Mouse (Mus musculus) layer of hippocampus, postnatal 25 days (tissue): ENCODE data around the gene Nenf. TPM values are rescaled to one million over a fixed set of nuclear protein-coding genes. Genes with fewer than 3 reads are reported as not detected.

Source experiments
- DNase-seq, 2 experiments: peaks; one replicate each; pipeline ENCODE4 v3.0.0; 2022; ENCODE audit warnings: mixed read lengths in 2 of 2, low spot score in 1 of 2; ENCODE audit errors: extremely low spot score in 1 of 2
- total RNA-seq, 2 experiments: library from RNA; stranded (reverse); gene quantifications; 2 replicates each; pipeline ENCODE4 v1.2.3; 2021

The Nenf gene
- 10 to 100 TPM; 64.0 to 69.1 TPM for total RNA-seq

DNA sequence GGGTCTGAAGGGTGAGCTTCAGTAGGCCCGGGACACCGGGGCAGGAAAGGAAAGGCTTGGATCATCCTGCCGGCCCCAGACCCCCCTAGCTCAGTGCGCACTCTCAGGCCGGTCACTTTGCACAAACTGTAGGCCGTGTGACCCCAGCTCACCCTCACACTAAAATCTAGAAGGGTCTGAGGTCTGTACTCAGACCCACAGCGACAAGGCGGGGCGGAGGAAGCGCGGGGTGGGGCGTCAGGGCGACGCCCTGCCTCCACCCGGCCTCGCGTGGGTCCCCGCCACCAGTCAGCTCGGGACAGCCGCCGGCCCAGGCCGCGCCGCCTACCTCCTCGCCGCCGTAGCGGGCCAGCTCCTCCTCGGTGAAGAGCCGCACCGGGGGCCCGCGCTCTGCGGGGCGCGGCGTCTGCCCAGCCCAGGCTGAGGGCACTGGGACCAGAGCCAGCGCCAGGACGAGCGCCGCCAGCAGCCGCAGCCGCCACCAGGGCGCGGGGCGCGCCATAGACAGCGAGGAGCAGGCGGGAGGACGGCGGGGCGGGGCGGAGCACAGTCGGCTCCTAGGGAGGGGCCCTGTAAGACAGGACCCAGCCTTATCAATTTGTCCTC is at the start of gene Nenf:
Gene Nenf (minus strand): TSS at position 604 of the 606 bp plus-strand sequence.
- DNase-seq = peak; percentile 59

DNA sequence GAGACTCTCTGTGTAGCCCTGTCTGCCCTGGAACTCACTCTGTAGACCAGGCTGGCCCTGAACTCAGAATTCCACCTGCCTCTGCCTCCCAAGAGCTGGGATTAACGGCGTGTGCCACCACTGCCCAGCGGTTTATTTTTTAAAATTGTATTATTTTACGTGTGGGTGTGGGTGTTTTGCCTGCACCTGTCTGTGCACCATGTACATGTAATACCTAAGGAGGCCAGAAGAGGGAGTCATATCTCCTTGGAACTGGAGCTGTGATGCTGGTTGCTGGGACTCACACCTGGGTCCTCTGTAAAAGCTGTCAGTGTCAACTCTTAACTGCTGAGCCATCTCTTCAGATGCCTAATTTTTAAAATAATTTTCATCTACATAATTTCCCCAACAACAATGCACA is 46.5 kb upstream of the Nenf start:
- DNase-seq = no peak

- DNase-seq = no peak
Observed at GRCm38 (mm10) chr1:191362412-191362811, 44.4 kb upstream of the Nenf start.

GRCm38 (mm10) chr1:191359478-191359877 is 41.5 kb upstream of the Nenf start:
- DNase-seq = no peak

- DNase-seq = no peak
Observed at GRCm38 (mm10) chr1:191356936-191357335, 38.9 kb upstream of the Nenf start.

- no peak for DNase-seq
Observed at GRCm38 (mm10) chr1:191353836-191354235, 35.8 kb upstream of the Nenf start.

DNA sequence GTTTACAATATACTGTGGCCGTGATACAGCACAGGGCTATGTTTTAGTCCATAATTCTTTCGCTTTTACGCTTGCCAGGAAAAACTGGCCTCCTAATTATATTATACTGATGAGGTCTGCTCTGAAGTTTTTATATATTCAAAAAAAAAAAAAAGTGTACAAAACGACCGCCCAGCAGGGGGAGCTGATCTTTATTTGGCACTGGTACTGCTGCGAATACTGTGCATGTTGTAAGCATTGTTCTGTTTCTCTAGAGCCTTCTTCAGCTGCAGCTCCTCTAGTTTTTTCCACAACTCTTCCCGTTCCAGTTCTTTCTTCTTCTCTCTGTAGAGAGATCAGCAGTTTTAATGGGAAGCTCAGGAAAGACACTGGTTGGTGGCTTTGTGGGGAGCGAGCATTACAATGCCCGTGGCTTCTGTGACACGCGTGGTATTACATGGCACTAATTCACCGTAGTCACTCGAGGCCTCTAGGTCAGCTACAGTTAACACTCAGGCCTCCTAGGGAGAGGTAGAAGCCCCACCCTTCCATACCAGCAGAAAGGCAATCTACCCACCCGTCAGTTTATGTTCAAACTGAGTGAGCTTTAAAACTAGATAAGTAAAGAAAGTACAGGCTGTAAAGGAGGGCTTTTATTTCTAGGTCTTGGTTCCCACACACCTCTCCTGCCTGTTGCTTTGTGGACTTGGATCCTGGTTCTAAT is 34.9 kb upstream of the Nenf start:
- DNase-seq = peak in 1 of 2 experiments; percentile 71

GRCm38 (mm10) chr1:191350355-191350754 is 32.4 kb upstream of the Nenf start:
- DNase-seq = no peak

DNA sequence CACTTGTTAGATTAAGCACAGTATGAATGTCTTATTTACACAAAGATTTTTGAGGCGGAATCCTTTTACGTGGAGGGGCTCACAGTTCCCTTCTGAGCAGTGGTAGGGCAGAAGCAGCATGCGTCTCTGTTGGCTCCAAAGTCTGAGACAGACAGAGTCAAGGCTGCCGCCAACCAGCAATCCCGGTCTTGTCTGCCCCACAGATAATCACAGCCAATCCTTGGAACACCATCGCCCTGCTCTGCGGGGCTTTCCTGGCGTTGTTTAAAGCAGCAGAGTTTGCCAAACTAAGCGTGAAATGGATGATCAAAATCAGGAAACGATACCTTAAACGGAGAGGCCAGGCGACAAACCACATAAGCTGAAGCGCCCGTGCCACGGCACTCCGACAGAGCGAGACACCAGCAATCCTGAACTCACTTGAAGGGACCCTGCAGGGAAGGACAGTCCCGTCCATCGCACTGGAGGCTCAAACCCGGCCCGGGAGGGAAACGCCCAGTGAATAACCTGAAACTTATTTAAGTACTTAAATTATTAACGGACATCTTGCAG is 31.6 kb upstream of the Nenf start:
- DNase-seq = no peak

DNA sequence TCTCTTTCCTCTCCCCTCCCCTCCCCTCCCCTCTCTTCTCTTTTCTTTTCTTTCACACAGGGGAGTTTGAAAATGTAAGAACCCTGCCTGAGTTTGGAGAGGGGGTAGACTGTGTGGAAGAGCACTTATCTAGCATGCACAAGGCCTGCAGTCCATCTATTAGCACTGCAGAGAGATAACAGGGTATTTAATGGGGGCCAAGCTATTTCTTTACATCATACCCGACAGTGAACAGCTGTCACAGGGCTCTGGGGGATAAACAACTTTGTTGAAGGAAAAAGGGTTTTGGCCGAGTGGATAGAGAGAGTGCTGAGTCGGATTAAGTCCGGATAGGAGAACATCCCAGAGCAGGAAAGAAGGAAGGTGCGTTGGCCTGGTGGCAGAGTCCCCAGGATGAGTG is 31.0 kb upstream of the Nenf start:
- no peak for DNase-seq

- no peak for DNase-seq
Observed at GRCm38 (mm10) chr1:191348592-191348991, 30.6 kb upstream of the Nenf start.

GRCm38 (mm10) chr1:191347602-191348001 is 29.6 kb upstream of the Nenf start:
- DNase-seq = no peak

DNA sequence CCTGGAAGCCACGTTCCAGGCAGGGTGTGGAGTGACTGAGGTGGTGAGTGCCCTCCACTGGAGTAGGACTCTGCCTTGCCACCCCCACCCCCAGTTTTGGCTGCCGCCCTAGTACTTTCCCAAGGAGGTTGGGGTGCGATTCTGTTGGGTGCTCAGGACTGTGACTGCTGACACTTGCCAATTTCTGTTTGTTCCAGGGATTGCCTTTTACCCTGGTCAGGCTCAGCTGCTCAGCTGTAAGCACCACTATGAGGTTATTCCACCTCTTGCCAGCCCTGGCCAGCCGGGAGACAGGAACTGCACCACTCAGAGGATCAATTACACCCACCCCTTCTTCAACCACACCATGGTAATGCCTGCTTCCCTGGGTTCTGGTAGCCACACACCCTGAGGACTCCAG is 22.5 kb upstream of the Nenf start:
- no peak for DNase-seq

DNA sequence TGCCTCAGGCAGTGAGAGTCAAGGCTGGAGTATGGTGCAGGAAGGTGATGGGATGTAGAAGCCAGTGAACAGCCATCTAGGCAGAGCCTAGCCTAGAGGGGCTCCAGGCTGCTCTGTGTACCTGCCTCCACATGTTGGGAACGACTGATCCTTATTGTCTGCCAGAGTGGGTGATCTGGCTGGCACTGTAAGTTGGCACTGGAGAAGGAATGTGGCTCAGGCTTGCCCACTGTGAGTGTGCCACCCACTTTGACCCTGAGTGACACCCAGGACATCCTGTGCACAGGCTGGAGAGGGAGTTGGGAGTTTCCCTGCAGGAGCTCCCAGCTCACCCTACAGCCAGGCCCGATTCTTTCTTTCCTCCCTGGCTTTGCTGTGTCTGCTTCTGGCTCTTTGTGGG is 21.9 kb upstream of the Nenf start:
- no peak for DNase-seq

GRCm38 (mm10) chr1:191334500-191334899 is 16.5 kb upstream of the Nenf start:
- no peak for DNase-seq

DNA sequence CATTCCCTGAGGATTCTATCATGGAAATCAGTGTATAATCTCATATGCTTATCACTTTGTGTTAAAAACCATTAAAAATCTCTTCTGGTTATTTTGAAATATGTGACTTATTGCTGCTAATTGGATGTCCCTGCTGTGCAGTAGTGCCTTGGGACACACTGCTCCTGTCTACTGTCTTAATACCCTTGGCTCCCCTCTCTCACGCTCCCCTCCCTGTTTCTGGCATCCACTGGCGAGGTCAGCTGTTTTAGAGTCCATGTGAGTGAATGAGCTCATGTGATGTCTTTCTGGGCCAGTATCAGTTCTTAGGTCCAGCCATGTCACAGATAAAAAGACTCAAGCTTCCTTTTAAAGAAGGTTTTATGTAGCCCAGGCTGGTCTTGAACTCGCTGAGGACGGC is 12.4 kb upstream of the Nenf start:
- DNase-seq = no peak

DNA sequence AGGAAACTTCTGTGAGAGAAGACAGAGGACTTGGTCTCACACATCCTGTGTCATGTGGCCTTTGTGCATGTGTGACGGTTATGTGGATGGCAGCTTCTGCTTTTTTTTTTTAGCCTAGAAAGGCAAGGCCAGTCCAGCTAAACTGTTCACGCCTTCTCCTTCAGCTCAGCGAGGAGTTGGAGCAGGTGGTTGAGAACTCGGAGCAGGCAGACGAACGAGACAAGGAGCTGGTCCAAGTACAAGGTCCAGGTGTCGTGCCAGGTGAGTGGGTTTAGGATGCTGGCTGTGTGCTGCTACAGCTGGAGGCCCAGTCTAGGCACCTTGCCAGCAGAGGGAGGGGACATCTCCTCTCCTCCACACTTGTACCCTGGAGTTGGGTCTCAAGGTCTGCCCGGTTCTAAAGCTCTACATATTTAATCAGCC is 10.0 kb upstream of the Nenf start:
- no peak for DNase-seq

DNA sequence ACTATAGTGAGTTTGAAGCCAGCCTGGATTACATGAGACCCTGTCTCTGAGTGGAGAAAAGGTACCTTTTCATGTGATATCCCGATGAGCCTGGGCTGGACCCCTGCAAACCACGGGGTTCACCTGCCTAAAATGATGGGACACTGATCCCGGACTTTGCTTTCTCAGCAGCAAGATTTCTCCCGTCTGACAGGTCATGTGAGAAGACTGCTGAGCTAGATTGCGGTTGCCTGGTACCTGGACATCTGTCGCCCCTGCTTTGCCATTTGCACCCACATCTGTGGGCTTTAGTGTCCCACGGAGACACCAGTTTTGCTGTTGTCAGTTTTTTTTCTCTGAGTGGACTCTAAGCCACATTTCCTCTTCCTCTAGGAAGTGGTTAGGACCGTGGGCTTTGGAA is 9.3 kb upstream of the Nenf start:
- DNase-seq = no peak

DNA sequence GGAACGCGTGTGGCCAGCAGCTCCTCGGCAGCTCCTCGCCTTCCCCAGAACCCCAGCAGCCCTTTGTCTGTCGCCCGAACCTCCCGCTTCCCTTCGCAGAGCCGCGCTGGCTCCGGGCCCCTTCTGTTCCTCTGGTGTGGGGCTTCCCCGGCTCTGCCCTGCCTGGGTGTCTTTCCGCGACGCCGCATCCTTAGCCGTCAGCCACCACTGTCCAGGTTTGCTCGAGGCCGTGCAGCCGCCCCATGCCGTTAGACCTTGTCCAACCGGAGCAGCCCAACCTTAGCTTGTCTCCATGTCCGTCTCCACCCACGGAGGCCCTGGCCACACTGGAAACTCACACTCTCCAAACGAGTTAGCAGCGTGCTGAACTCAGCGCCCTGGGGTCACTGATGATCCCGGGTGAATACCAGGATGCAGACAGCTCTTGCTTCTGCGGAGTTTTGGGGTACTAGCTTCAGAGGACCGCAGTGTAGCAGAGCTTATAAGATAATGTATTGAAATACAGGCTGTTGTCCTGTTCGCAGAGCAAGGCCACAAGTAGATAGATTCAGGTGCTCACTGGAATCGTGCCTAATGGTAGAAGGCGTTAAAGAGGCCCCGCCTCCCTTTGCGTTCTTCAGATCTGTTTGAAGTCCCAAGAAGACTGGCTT is 8.4 kb upstream of the Nenf start:
- peak in 1 of 2 experiments; percentile 36 for DNase-seq

- peak; percentile 91 to 95 for DNase-seq
Observed at GRCm38 (mm10) chr1:191325726-191326232, 7.8 kb upstream of the Nenf start, which contains the start of gene Tmem206. Tmem206 (plus strand) TSS chr1:191325912.
